8 mouse cellular contexts compared by ENCODE assay signal in the genomic region with DNA sequence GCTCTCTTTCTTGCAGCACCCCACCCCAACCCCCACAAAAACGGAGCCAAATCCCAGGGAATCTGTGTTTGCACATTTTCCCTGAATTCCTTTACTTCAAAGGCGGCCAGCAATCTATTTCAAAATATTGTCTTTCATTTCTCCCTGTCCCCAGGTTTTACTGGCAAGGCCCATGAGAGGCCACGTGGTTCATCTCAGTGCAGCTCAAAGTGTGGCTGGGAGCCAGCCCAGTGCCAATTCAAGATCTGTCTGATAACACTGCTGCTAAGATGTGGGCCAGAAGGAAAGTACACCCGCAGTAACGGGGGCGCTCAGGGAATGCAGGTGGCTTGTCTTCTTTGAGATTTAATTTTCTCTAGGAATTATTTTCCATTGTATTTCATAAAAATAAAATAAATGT. TPM values are rescaled to one million over a fixed set of nuclear protein-coding genes. Genes with fewer than 3 reads are reported as not detected.
DNase-seq lines count a peak whose midpoint lies in the region; ATAC-seq and TF ChIP-seq lines count a peak whose summit lies in the region.

No protein-coding gene starts in this region.

- H3K4me2 ChIP-seq in embryonic facial prominence, embryonic 13.5 days, result peak overlapping the region; percentile 76
- H3K4me2 ChIP-seq in liver, embryonic 11.5 days, result peak overlapping the region; percentile 85
- H3K4me2 ChIP-seq in neural tube, embryonic 12.5 days (replicated peaks), result peak overlapping the region; percentile 90

- H3K9me3 ChIP-seq in ES-E14 (ENCODE audit: control insufficient read depth, insufficient read depth, low read depth, low read length), result no peaks in the 10 kb centered on the region
- H3K9me3 ChIP-seq in embryonic facial prominence, embryonic 13.5 days, result no peaks in the 10 kb centered on the region
- no peaks in the 10 kb centered on the region for H3K9me3 ChIP-seq in liver, embryonic 11.5 days (ENCODE audit: control insufficient read depth, low read length)
- no peaks in the 10 kb centered on the region for H3K9me3 ChIP-seq in neural tube, embryonic 12.5 days

- peak; percentile 49 for DNase-seq in CD4-positive, CD25-positive, alpha-beta regulatory T cell, adult 2 months (ENCODE audit: low read depth, low spot score)
- no peak for DNase-seq in ES-E14 (ENCODE audit: low read depth, low spot score)
- peak; percentile 59 for DNase-seq in kidney, adult 18-20 months
- DNase-seq in liver, embryonic 11.5 days (ENCODE audit: low spot score), result no peak
- DNase-seq in gastrocnemius, adult 18-20 months (ENCODE audit: low spot score), result no peak

- in situ Hi-C loops in ES-E14 (cut with MboI; ENCODE audit: low sequenced_read_pairs in 2 of 2, unreplicated experiment in 2 of 2), result loop anchor here in 1 of 2 experiments (5.0 kb wide), 1 partner anchor 95 kb away; no protein-coding TSS in a partner anchor

- H3K36me3 ChIP-seq in ES-E14 (ENCODE audit: control insufficient read depth, insufficient read depth, low read length, poor library complexity, severe bottlenecking), result no peaks in the 10 kb centered on the region
- H3K36me3 ChIP-seq in embryonic facial prominence, embryonic 13.5 days, result peaks cover 6% of the 10 kb centered on the region; the same call in 1 of the 2 replicates
- no peaks in the 10 kb centered on the region for H3K36me3 ChIP-seq in liver, embryonic 11.5 days (ENCODE audit: control insufficient read depth, insufficient read depth, low read length)
- peaks cover 39% of the 10 kb centered on the region for H3K36me3 ChIP-seq in neural tube, embryonic 12.5 days

- ATAC-seq in CD4-positive, CD25-positive, alpha-beta regulatory T cell, adult 4 months, result no peak
- ATAC-seq in embryonic facial prominence, embryonic 13.5 days (ENCODE audit: insufficient number of reproducible peaks, insufficient read depth, low FRiP score, low TSS enrichment, low read depth), result no peak
- ATAC-seq in liver, embryonic 11.5 days (replicated peaks; ENCODE audit: low FRiP score), result no peak
- ATAC-seq in neural tube, embryonic 12.5 days (ENCODE audit: low FRiP score, low read depth), result no peak

- H3K4me3 ChIP-seq in ES-E14 (ENCODE audit: insufficient read depth in 1 of 2, low read depth in 1 of 2, low read length in 2 of 2, poor library complexity in 1 of 2, severe bottlenecking in 1 of 2), result peak overlapping the region; percentile 85 to 99
- H3K4me3 ChIP-seq in embryonic facial prominence, embryonic 13.5 days, result peak overlapping the region; percentile 53
- peak overlapping the region; percentile 47 for H3K4me3 ChIP-seq in liver, embryonic 11.5 days (ENCODE audit: low read depth, low read length)
- H3K4me3 ChIP-seq in neural tube, embryonic 12.5 days, result peak overlapping the region; percentile 27; the same call in 1 of the 2 replicates

- 19% methylated on average over 6 of the region's 6 CpGs for WGBS in embryonic facial prominence, embryonic 13.5 days
- 23% methylated on average over 6 of the region's 6 CpGs for WGBS in liver, embryonic 11.5 days
- WGBS in neural tube, embryonic 12.5 days, result 24% methylated on average over 6 of the region's 6 CpGs

- no peak overlapping the region for H3K27ac ChIP-seq in ES-E14 (ENCODE audit: insufficient read depth, low read depth, low read length, poor library complexity, severe bottlenecking)
- no peak overlapping the region for H3K27ac ChIP-seq in embryonic facial prominence, embryonic 13.5 days
- no peak overlapping the region for H3K27ac ChIP-seq in liver, embryonic 11.5 days (ENCODE audit: low read depth, low read length)
- no peak overlapping the region for H3K27ac ChIP-seq in neural tube, embryonic 12.5 days

- peak overlapping the region; percentile 72 for H3K9ac ChIP-seq in ES-E14 (ENCODE audit: insufficient read depth, low read depth, low read length, poor library complexity, severe bottlenecking)
- peak overlapping the region; percentile 65; the same call in 1 of the 2 replicates for H3K9ac ChIP-seq in embryonic facial prominence, embryonic 13.5 days
- no peak overlapping the region; the same call in 1 of the 2 replicates for H3K9ac ChIP-seq in liver, embryonic 11.5 days (ENCODE audit: low read depth, low read length)
- peak overlapping the region; percentile 46 for H3K9ac ChIP-seq in neural tube, embryonic 12.5 days

- peaks cover 4 to 10% of the 10 kb centered on the region in 2 experiments; a peak in 3 of 4 replicates for H3K4me1 ChIP-seq in ES-E14 (ENCODE audit: control insufficient read depth in 2 of 2, insufficient read depth in 2 of 2, low read length in 2 of 2, poor library complexity in 1 of 2)
- H3K4me1 ChIP-seq in embryonic facial prominence, embryonic 13.5 days, result peaks cover 16% of the 10 kb centered on the region
- H3K4me1 ChIP-seq in liver, embryonic 11.5 days (replicated peaks; ENCODE audit: control insufficient read depth, insufficient read depth, low read length), result peaks cover 5% of the 10 kb centered on the region; the same call in 1 of the 2 replicates
- peaks cover 10% of the 10 kb centered on the region; the same call in 1 of the 2 replicates for H3K4me1 ChIP-seq in neural tube, embryonic 12.5 days

- H3K27me3 ChIP-seq in embryonic facial prominence, embryonic 13.5 days, result 0 out of 2 replicates have a peak, but pooled peaks cover 4% of the 10 kb centered on the region
- H3K27me3 ChIP-seq in liver, embryonic 11.5 days (replicated peaks; ENCODE audit: control insufficient read depth, insufficient read depth, low read length), result peaks cover 16% of the 10 kb centered on the region
- H3K27me3 ChIP-seq in neural tube, embryonic 12.5 days (replicated peaks), result 0 out of 2 replicates have a peak, but pooled peaks cover 3% of the 10 kb centered on the region

TF ChIP-seq in ES-E14, 5 proteins besides CTCF, POLR2A, EP300 and RAD21:
- TF ChIP-seq MAFK (IDR thresholded peaks at IDR 0.05; ENCODE audit: insufficient read depth, low read depth, low read length) (no peak), CHD2 (IDR thresholded peaks at IDR 0.05; ENCODE audit: low read depth, low read length) (no peak), HCFC1 (IDR thresholded peaks at IDR 0.05; ENCODE audit: borderline replicate concordance, insufficient read depth, low read length) (no peak), ZNF384 (IDR thresholded peaks at IDR 0.05; ENCODE audit: low read depth, low read length) (no peak), ZC3H11A (IDR thresholded peaks at IDR 0.05; ENCODE audit: borderline replicate concordance, low read depth, low read length) (no peak)

RNA-seq across cellular contexts. Expression of a gene that starts 27.5 kb away (rescaled TPM):
- 1 to 10 TPM; 2.8 TPM for polyA plus RNA-seq in CD4-positive, CD25-positive, alpha-beta regulatory T cell, adult 4 months (2017; shearing (Covaris generic))
- total RNA-seq in ES-E14 (2012; rRNA removed), result 5.2 and 5.7 TPM in 2 replicates
- polyA plus RNA-seq in embryonic facial prominence, embryonic 13.5 days (2015; fragmentation: Nextera tagmentation; extraction: Ambion mirVana), result 2.8 and 4.5 TPM in 2 replicates
- 1.4 and 1.7 TPM in 2 replicates for polyA plus RNA-seq in liver, embryonic 11.5 days (2014; fragmentation: Nextera tagmentation; extraction: Ambion mirVana)
- polyA plus RNA-seq in neural tube, embryonic 12.5 days (2016; fragmentation: Nextera tagmentation; extraction: Ambion mirVana), result 5.5 and 6.6 TPM in 2 replicates
- not detected for total RNA-seq in gastrocnemius, adult 18-20 months (2021)

RNA-seq across cellular contexts. Expression of a gene that starts 56.5 kb away (rescaled TPM):
- under 1 TPM; 0.11 to 0.61 TPM for polyA plus RNA-seq in CD4-positive, CD25-positive, alpha-beta regulatory T cell, adult 4 months (2017; shearing (Covaris generic))
- 3.5 and 5.1 TPM in 2 replicates for total RNA-seq in ES-E14 (2012; rRNA removed)
- polyA plus RNA-seq in embryonic facial prominence, embryonic 13.5 days (2015; fragmentation: Nextera tagmentation; extraction: Ambion mirVana), result 6.0 and 6.2 TPM in 2 replicates
- 0.73 and 0.88 TPM in 2 replicates for polyA plus RNA-seq in liver, embryonic 11.5 days (2014; fragmentation: Nextera tagmentation; extraction: Ambion mirVana)
- 31.2 and 34.7 TPM in 2 replicates for polyA plus RNA-seq in neural tube, embryonic 12.5 days (2016; fragmentation: Nextera tagmentation; extraction: Ambion mirVana)
- total RNA-seq in gastrocnemius, adult 18-20 months (2021), result 1 to 10 TPM; 3.3 to 5.6 TPM

Comparison
In these comparisons a context has a peak if more than half of its experiments do, and no peak if none do; other contexts are left out.
1. DNase-seq: peak in CD4-positive, CD25-positive, alpha-beta regulatory T cell, adult 2 months (single experiment) and kidney, adult 18-20 months (single experiment); none in ES-E14 (single experiment), liver, embryonic 11.5 days (single experiment) and gastrocnemius, adult 18-20 months (single experiment).
2. H3K4me3 ChIP-seq: peak in every context shown above with its lines; median percentile 92 in ES-E14; 53 in embryonic facial prominence, embryonic 13.5 days; 47 in liver, embryonic 11.5 days; 27 in neural tube, embryonic 12.5 days.
3. Peak in every context shown above with its lines, with median percentiles within 50 percentile points of each other: H3K4me2 ChIP-seq.